ENCODE assay signal across 24 mouse cellular contexts in the genomic region with DNA sequence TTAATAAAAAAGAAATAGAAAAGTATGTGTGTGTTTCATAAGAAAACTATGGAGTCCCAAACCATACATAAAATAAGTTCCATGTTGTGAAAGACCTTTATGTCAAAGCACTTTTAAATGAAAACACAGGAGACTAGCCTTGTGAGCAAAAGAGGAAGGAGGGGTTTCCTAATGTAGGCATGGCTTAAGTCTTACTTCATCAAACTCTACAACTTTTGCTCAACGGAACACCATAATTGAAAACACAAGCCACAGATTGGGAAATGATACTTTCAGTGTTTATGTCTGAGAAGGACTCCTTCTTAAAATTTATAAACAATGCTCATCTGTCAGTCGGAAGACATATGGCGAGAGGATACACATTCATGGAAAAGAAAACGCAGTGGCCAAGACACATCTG. TPM values are rescaled to one million over a fixed set of nuclear protein-coding genes. Genes with fewer than 3 reads are reported as not detected.
DNase-seq lines count a peak whose midpoint lies in the region; ATAC-seq and TF ChIP-seq lines count a peak whose summit lies in the region.
"Had no signal": no experiment of that assay in that cellular context is flagged by ENCODE, and none has a peak within 500 bp of the region (broad histone marks: within the 10 kb centered on the region; RNA-seq: fewer than 3 reads in every experiment).

No protein-coding gene starts in this region.

- no peak for TF ChIP-seq POLR2A in liver, adult 2 months (IDR thresholded peaks at IDR 0.05; ENCODE audit: extremely low read depth, insufficient read depth, low read length)

- H3K9ac ChIP-seq in liver, adult 2 months (ENCODE audit: low read depth, low read length): no peak overlapping the region
- no peak overlapping the region for H3K9ac ChIP-seq in embryonic facial prominence, embryonic 14.5 days (ENCODE audit: low read depth, low read length)
- no peak overlapping the region for H3K9ac ChIP-seq in hindbrain, embryonic 12.5 days

- H3K4me2 ChIP-seq in embryonic facial prominence, embryonic 14.5 days (ENCODE audit: low read depth, low read length): no peak overlapping the region
- no peak overlapping the region for H3K4me2 ChIP-seq in hindbrain, embryonic 12.5 days (replicated peaks)

- ATAC-seq in embryonic facial prominence, embryonic 14.5 days (ENCODE audit: low read depth): no peak; the same call in 1 of the 2 replicates
- ATAC-seq in megakaryocyte progenitor cell, adult 5-6 weeks (replicated peaks; ENCODE audit: poor library complexity): peak; percentile 81
- no peak for ATAC-seq in hindbrain, embryonic 12.5 days (ENCODE audit: low FRiP score)
- ATAC-seq: hindbrain, embryonic 16.5 days; intestine, embryonic 16.5 days had no signal

- DNase-seq in liver, adult 2 months (ENCODE audit: extremely low read depth, low read depth, low spot score): peak; percentile 32
- DNase-seq in liver (no peak), 416B (ENCODE audit: low read depth) (peak; percentile 83)
- peak; percentile 72 for DNase-seq in embryonic facial prominence, embryonic 14.5 days (ENCODE audit: low spot score)
- no peak for DNase-seq in thymus, postnatal 14 days
- DNase-seq: adrenal gland, postnatal 25 days; cerebellum, adult 9-10 months; gastrocnemius, adult 2 months; heart, adult 2 months; heart, postnatal 36 days; kidney, postnatal 36 days; layer of hippocampus, adult 9-11 months; lung, adult 2 months; retina, postnatal 1 day; right cerebral cortex, postnatal 4 days; thymus, postnatal 25 days had no signal

- H3K4me3 ChIP-seq in liver, adult 2 months (ENCODE audit: insufficient read depth, low read depth, low read length): no peak overlapping the region
- no peak overlapping the region for H3K4me3 ChIP-seq in embryonic facial prominence, embryonic 14.5 days (ENCODE audit: low read depth, low read length)
- H3K4me3 ChIP-seq in hindbrain, embryonic 12.5 days: no peak overlapping the region
- H3K4me3 ChIP-seq: forebrain, embryonic 10.5 days; gastrocnemius, adult 2 months; heart, adult 2 months; midbrain, embryonic 10.5 days had no signal

- no peak for TF ChIP-seq CTCF in liver, adult 2 months (IDR thresholded peaks at IDR 0.05; ENCODE audit: low read depth, low read length)

- no peaks in the 10 kb centered on the region for H3K9me3 ChIP-seq in embryonic facial prominence, embryonic 14.5 days (ENCODE audit: control insufficient read depth, low read length)
- H3K9me3 ChIP-seq in hindbrain, embryonic 12.5 days (replicated peaks): no peaks in the 10 kb centered on the region
- H3K9me3 ChIP-seq: forebrain, embryonic 10.5 days; G1E; midbrain, embryonic 10.5 days had no signal

- 85% methylated on average over 4 of the region's 4 CpGs for WGBS in liver, adult 2 months
- WGBS in embryonic facial prominence, embryonic 14.5 days: 57% methylated on average over 4 of the region's 4 CpGs
- 84% methylated on average over 4 of the region's 4 CpGs for WGBS in hindbrain, embryonic 12.5 days

- H3K4me1 ChIP-seq in liver, adult 2 months (ENCODE audit: control insufficient read depth, insufficient read depth, low read length): no peaks in the 10 kb centered on the region
- no peaks in the 10 kb centered on the region; the same call in 1 of the 2 replicates for H3K4me1 ChIP-seq in embryonic facial prominence, embryonic 14.5 days (ENCODE audit: control insufficient read depth, insufficient read depth, low read length)
- peaks cover 11% of the 10 kb centered on the region; the same call in 1 of the 2 replicates for H3K4me1 ChIP-seq in hindbrain, embryonic 12.5 days
- H3K4me1 ChIP-seq: midbrain, embryonic 10.5 days had no signal

- H3K27ac ChIP-seq in liver, adult 2 months (replicated peaks; ENCODE audit: insufficient read depth, low read depth, low read length): no peak overlapping the region
- H3K27ac ChIP-seq in embryonic facial prominence, embryonic 14.5 days (replicated peaks; ENCODE audit: low read depth, low read length): 0 out of 2 replicates have a peak overlapping the region, but pooled peaks have one; percentile 15
- H3K27ac ChIP-seq in hindbrain, embryonic 12.5 days: no peak overlapping the region
- H3K27ac ChIP-seq: gastrocnemius, adult 2 months; heart, adult 2 months; midbrain, embryonic 10.5 days; stomach, postnatal 0 days had no signal

- H3K36me3 ChIP-seq in liver, adult 2 months (ENCODE audit: control insufficient read depth, insufficient read depth, low read length): no peaks in the 10 kb centered on the region
- H3K36me3 ChIP-seq in embryonic facial prominence, embryonic 14.5 days (ENCODE audit: control insufficient read depth, insufficient read depth, low read length): no peaks in the 10 kb centered on the region
- no peaks in the 10 kb centered on the region for H3K36me3 ChIP-seq in hindbrain, embryonic 12.5 days
- H3K36me3 ChIP-seq: forebrain, embryonic 10.5 days; G1E; midbrain, embryonic 10.5 days had no signal

- no peaks in the 10 kb centered on the region for H3K79me2 ChIP-seq in liver, adult 2 months (ENCODE audit: control insufficient read depth, insufficient read depth, low read length)

- no peaks in the 10 kb centered on the region for H3K27me3 ChIP-seq in liver, adult 2 months (ENCODE audit: control insufficient read depth, insufficient read depth, low read length)
- no peaks in the 10 kb centered on the region for H3K27me3 ChIP-seq in embryonic facial prominence, embryonic 14.5 days (replicated peaks; ENCODE audit: control insufficient read depth, insufficient read depth, low read length)
- H3K27me3 ChIP-seq in hindbrain, embryonic 12.5 days: no peaks in the 10 kb centered on the region

RNA-seq across cellular contexts. Expression of a gene that starts 54.3 kb away (rescaled TPM):
- 3.1 and 4.0 TPM in 2 replicates for total RNA-seq in liver, adult 2 months (2014; rRNA removed)
- 0.37 and 0.61 TPM in 2 replicates for polyA plus RNA-seq in liver, adult 2 months (2012; rRNA removed)
- polyA plus RNA-seq in embryonic facial prominence, embryonic 14.5 days (2014; fragmentation: Nextera tagmentation; extraction: Ambion mirVana): 12.2 and 16.3 TPM in 2 replicates
- 4.9 and 7.1 TPM in 2 replicates for total RNA-seq in megakaryocyte progenitor cell, adult 5-6 weeks (2015)
- total RNA-seq in megakaryocyte progenitor cell, adult 5-6 weeks (2017): 8.0 and 8.9 TPM in 2 replicates
- 1.2 and 1.9 TPM in 2 replicates for polyA plus RNA-seq in hindbrain, embryonic 12.5 days (2016; fragmentation: Nextera tagmentation; extraction: Ambion mirVana)
- polyA plus RNA-seq: G1E had no signal

Comparison
In these comparisons a context has a peak if more than half of its experiments do, and no peak if none do; other contexts are left out.
1. DNase-seq: peak in liver, adult 2 months (single experiment), 416B (single experiment) and embryonic facial prominence, embryonic 14.5 days (single experiment); none in liver (single experiment) and thymus, postnatal 14 days (single experiment).